Mouse (Mus musculus) liver, embryonic 14.5 days (tissue): ENCODE measurements around the gene D7Ertd443e. TPM values are rescaled to one million over a fixed set of nuclear protein-coding genes. Genes with fewer than 3 reads are reported as not detected.

Experiments
- ATAC-seq: fragments of 200-750 bp; cut with Nextera tagmentation; 2 replicates; pipeline ENCODE4 v1.8.0; 2017; ENCODE audit warnings: moderate number of reproducible peaks, mild to moderate bottlenecking, moderate library complexity; ENCODE audit not compliant: insufficient read depth
- DNase-seq, 3 experiments: peaks; one replicate each; pipeline ENCODE4 v3.0.0-alpha.2; 2012 to 2013; ENCODE audit warnings: low read depth in 3 of 3, low spot score in 3 of 3
- H3K27ac ChIP-seq: fragments of 300-500 bp; sonication (generic); 2 replicates; pipeline ENCODE4 v1.5.1; 2014; ENCODE audit warnings: moderate library complexity, mild to moderate bottlenecking, control low read depth, inconsistent platforms
- H3K27me3 ChIP-seq: fragments of 300-500 bp; sonication (generic); 2 replicates; pipeline ENCODE4 v1.6.1; 2014; ENCODE audit warnings: mild to moderate bottlenecking, low read length, moderate library complexity; ENCODE audit not compliant: control insufficient read depth, insufficient read depth
- H3K36me3 ChIP-seq: fragments of 300-500 bp; sonication (generic); replicated peaks from 2 replicates; pipeline ENCODE4 v1.6.1; 2014; ENCODE audit warnings: low read depth; ENCODE audit not compliant: control insufficient read depth, insufficient read depth
- H3K4me1 ChIP-seq, 2 experiments: fragments of 200-500 bp in 1 of 2; fragments of 300-500 bp in 1 of 2; sonication (generic) in 1 of 2; replicated peaks; 2 replicates each; pipeline ENCODE4 v1.6.1; 2012 to 2014; ENCODE audit warnings: antibody characterized with exemption in 1 of 2, inconsistent platforms in 1 of 2, low read length in 1 of 2; ENCODE audit not compliant: control insufficient read depth in 2 of 2, insufficient read depth in 2 of 2
- H3K4me2 ChIP-seq: fragments of 300-500 bp; sonication (generic); 2 replicates; pipeline ENCODE4 v1.6.1; 2014; ENCODE audit warnings: low read depth, mild to moderate bottlenecking, control low read depth, moderate library complexity
- H3K4me3 ChIP-seq, 2 experiments: fragments of 200-500 bp in 1 of 2; fragments of 300-500 bp in 1 of 2; sonication (generic) in 1 of 2; 2 replicates each; pipeline ENCODE4 v1.5.1; 2012 to 2014; ENCODE audit warnings: low read depth in 2 of 2, low read length in 2 of 2, mild to moderate bottlenecking in 2 of 2, control low read depth in 1 of 2, inconsistent platforms in 1 of 2, moderate library complexity in 1 of 2; ENCODE audit not compliant: insufficient read depth in 1 of 2
- H3K9ac ChIP-seq: fragments of 300-500 bp; sonication (generic); replicated peaks from 2 replicates; pipeline ENCODE4 v1.6.1; 2014; ENCODE audit warnings: mild to moderate bottlenecking, control low read depth, moderate library complexity
- H3K9me3 ChIP-seq: fragments of 300-500 bp; sonication (generic); 2 replicates; pipeline ENCODE4 v1.6.1; 2016; ENCODE audit warnings: low read length, mixed read lengths; ENCODE audit not compliant: control insufficient read depth
- CTCF ChIP-seq: IDR thresholded peaks from 2 replicates; pipeline ENCODE4 v1.5.1; 2016; ENCODE audit warnings: antibody characterized with exemption, low read depth, control low read depth
- EP300 ChIP-seq: IDR thresholded peaks from 2 replicates; pipeline ENCODE4 v1.6.1; 2016; ENCODE audit warnings: antibody characterized with exemption, low read depth
- WGBS: fragments of 180-500 bp; shearing (Covaris S2); extraction: QIAGEN DNeasy Blood & Tissue Kit; methylation state at CpG from one replicate; pipeline ENCODE4 v1.1.7; 2014; ENCODE audit not compliant: insufficient replicate concordance; 5-methylcytosine and 5-hydroxymethylcytosine counted together
- polyA plus RNA-seq, 2 experiments: library from polyadenylated mRNA; depleted of rRNA in 1 of 2; stranded (reverse) in 1 of 2; unstranded in 1 of 2; fragments of >200 nt; fragmentation: Nextera tagmentation in 1 of 2; extraction: Ambion mirVana in 1 of 2; gene quantifications; 2 replicates each; pipeline versions ENCODE4 v1.2.1 to v1.2.3; 2012 to 2014

The D7Ertd443e gene
- polyA plus RNA-seq, 2 experiments: 0.02 TPM; not detected in 1

DNA sequence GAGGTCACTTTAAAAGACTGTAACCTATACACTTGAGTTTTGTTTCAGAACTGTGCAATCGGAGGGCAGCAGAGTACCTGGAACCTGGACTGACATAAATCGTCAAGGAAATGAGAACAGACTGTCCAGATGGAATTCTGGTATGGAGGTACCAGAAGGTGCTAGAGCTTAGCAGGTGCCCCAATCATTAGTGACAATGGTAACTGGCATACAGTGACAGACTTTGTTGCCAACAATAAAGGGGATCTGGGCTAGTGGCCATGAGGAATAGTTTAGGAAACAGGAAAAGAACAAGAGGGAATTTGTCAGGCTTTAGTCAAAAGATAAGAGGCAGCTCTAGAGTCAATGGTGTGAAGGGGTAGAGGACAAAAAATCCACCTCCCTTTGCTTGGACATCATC lies 43.3 kb downstream of the D7Ertd443e start:
- no peak overlapping the region for H3K4me2 ChIP-seq
- H3K4me1 ChIP-seq: no peaks in the 10 kb centered on the region
- ATAC-seq (no peak), DNase-seq (no peak)
- no peak overlapping the region for H3K27ac ChIP-seq
- H3K9ac ChIP-seq: no peak overlapping the region
- no peak overlapping the region for H3K4me3 ChIP-seq
- WGBS: 54% methylated on average over 2 of the region's 2 CpGs
- no peaks in the 10 kb centered on the region for H3K27me3 ChIP-seq
- H3K9me3 ChIP-seq: no peaks in the 10 kb centered on the region
- TF ChIP-seq CTCF: no peak
- no peak for TF ChIP-seq EP300
- H3K36me3 ChIP-seq: no peaks in the 10 kb centered on the region

DNA sequence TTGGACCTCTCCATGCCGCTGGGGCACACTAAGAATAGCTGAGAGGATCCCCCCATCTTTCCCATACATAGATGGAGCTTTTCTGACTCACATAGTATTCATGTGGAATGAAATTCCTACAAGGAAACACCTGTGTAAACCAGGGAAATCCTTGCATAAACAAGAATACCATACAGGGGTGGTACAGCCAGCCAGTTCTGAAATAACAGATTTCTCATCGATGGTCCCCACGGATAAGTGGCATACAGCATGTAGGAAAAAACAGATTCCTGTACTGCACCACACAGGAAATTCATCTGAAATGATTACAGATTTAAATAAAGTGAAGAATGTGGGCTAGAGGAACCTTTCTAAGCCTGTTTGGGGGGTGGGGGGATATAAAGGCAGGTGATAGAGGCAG lies 49.5 kb downstream of the D7Ertd443e start:
- Histone ChIP-seq H3K36me3 (no peaks in the 10 kb centered on the region), H3K9ac (no peak overlapping the region), H3K27ac (no peak overlapping the region), H3K4me3 (no peak overlapping the region), H3K9me3 (no peaks in the 10 kb centered on the region), H3K4me1 (no peaks in the 10 kb centered on the region), H3K27me3 (no peaks in the 10 kb centered on the region), H3K4me2 (no peak overlapping the region)
- ATAC-seq (no peak), DNase-seq (no peak)
- TF ChIP-seq EP300 (no peak), CTCF (no peak)
- WGBS: 44% methylated on average over 3 of the region's 3 CpGs

DNA sequence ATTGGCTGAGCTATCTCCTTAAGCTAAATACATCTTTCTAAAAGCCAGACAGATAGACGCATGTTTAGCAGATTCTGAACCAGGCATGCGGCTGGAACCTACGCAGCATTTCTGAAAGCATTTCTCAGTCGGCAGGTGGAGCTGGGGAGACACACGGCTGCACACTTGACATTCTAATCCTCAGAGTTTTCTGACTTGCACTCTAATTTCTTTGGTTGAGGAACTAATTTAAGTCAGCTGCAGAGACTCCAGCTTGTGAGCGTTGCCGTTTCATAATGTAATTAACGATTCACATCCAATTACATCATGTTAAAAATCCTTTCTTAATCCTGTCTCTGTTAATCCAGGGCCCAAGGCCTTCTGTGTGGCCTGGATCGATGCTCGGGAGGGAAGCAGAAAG lies 64.5 kb downstream of the D7Ertd443e start:
- Histone ChIP-seq H3K9me3 (no peaks in the 10 kb centered on the region), H3K4me3 (no peak overlapping the region), H3K27ac (no peak overlapping the region), H3K36me3 (no peaks in the 10 kb centered on the region), H3K4me2 (no peak overlapping the region), H3K4me1 (no peaks in the 10 kb centered on the region), H3K9ac (no peak overlapping the region), H3K27me3 (no peaks in the 10 kb centered on the region)
- DNase-seq (no peak), ATAC-seq (no peak)
- TF ChIP-seq EP300: no peak
- no peak for TF ChIP-seq CTCF
- WGBS: 68% methylated on average over 10 of the region's 10 CpGs

DNA sequence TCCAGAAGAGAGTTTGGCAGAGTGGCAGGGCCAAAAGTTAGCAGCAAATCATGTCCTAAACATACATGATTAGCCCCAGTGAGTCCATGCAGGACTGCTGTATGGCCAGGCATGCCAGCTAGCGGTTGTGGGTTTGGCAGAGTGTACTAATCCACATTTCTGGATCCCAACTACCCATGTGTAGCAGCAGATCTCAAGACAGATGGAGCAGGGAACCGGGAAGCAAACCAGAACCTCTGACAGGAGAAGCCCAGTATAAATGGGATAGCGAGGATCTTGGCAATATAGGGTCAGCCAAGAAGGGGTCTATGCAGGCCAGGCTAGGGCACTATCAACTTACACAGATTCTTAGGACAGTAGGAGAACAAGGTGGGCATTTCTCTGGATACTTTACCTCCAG lies 83.4 kb downstream of the D7Ertd443e start:
- Histone ChIP-seq H3K9me3 (no peaks in the 10 kb centered on the region), H3K27me3 (no peaks in the 10 kb centered on the region), H3K4me2 (no peak overlapping the region), H3K36me3 (no peaks in the 10 kb centered on the region), H3K4me1 (no peaks in the 10 kb centered on the region), H3K27ac (no peak overlapping the region), H3K9ac (no peak overlapping the region), H3K4me3 (no peak overlapping the region)
- DNase-seq (no peak), ATAC-seq (no peak)
- no peak for TF ChIP-seq CTCF
- no peak for TF ChIP-seq EP300
- WGBS: 60% methylated on average over 3 of the region's 3 CpGs

DNA sequence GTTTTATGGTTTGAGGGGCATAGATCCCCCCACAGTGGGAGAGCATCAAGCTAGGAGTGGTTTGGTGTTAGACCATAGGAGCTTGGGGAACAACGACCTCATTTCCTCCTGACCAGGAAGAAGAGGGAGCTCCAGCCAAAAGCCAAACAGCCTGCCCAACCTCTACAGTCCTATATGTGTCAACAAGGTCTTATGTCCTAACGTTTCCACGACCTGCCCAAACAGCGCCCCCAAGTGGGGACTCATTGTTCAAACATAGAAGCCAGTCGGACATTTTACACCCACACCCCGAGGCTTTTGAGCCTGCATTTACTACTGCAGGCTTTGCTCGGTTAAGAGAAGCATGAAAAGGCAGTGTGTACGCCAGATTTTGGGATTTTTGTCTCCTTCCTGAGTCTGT lies 84.2 kb downstream of the D7Ertd443e start:
- no peaks in the 10 kb centered on the region for H3K9me3 ChIP-seq
- no peak for ATAC-seq
- no peak overlapping the region for H3K27ac ChIP-seq
- H3K4me2 ChIP-seq: no peak overlapping the region
- H3K27me3 ChIP-seq: no peaks in the 10 kb centered on the region
- H3K4me1 ChIP-seq: no peaks in the 10 kb centered on the region
- no peak for DNase-seq
- no peaks in the 10 kb centered on the region for H3K36me3 ChIP-seq
- TF ChIP-seq CTCF (peak; percentile 42), EP300 (no peak)
- H3K9ac ChIP-seq: no peak overlapping the region
- WGBS: 22% methylated on average over 8 of the region's 8 CpGs
- no peak overlapping the region for H3K4me3 ChIP-seq
